Mouse (Mus musculus) forebrain, postnatal 0 days (tissue): ENCODE results near the gene Sncg. TPM values are rescaled to one million over a fixed set of nuclear protein-coding genes. Genes with fewer than 3 reads are reported as not detected.

Experiments
- ATAC-seq: fragments of 200-750 bp; cut with Nextera tagmentation; 2 replicates; pipeline ENCODE4 v1.8.0; 2017; ENCODE audit warnings: mild to moderate bottlenecking, moderate library complexity
- DNase-seq: peaks from one replicate; pipeline ENCODE4 v3.0.0-alpha.2; 2015
- H3K27ac ChIP-seq: fragments of 300-500 bp; sonication (generic); 2 replicates; pipeline ENCODE4 v1.5.1; 2014; ENCODE audit warnings: low read depth, mild to moderate bottlenecking, antibody characterized with exemption, low read length, moderate library complexity, mixed read lengths
- H3K27me3 ChIP-seq: fragments of 300-500 bp; sonication (generic); 2 replicates; pipeline ENCODE4 v1.6.1; 2014; ENCODE audit warnings: mild to moderate bottlenecking, low read length, mixed read lengths; ENCODE audit not compliant: insufficient read depth
- H3K36me3 ChIP-seq: fragments of 300-500 bp; sonication (generic); 2 replicates; pipeline ENCODE4 v1.6.1; 2014; ENCODE audit warnings: mild to moderate bottlenecking, moderate library complexity; ENCODE audit not compliant: insufficient read depth
- H3K4me1 ChIP-seq: fragments of 300-500 bp; sonication (generic); 2 replicates; pipeline ENCODE4 v1.6.1; 2014; ENCODE audit warnings: antibody characterized with exemption; ENCODE audit not compliant: insufficient read depth
- H3K4me2 ChIP-seq: fragments of 300-500 bp; sonication (generic); 2 replicates; pipeline ENCODE4 v1.6.1; 2014; ENCODE audit warnings: low read depth, mild to moderate bottlenecking, moderate library complexity
- H3K4me3 ChIP-seq: fragments of 300-500 bp; sonication (generic); 2 replicates; pipeline ENCODE4 v1.5.1; 2014; ENCODE audit warnings: low read depth, low read length, mixed read lengths
- H3K9ac ChIP-seq: fragments of 300-500 bp; sonication (generic); 2 replicates; pipeline ENCODE4 v1.6.1; 2014; ENCODE audit warnings: mild to moderate bottlenecking
- H3K9me3 ChIP-seq: fragments of 300-500 bp; sonication (generic); 2 replicates; pipeline ENCODE4 v1.6.1; 2016; ENCODE audit warnings: low read length
- CTCF ChIP-seq: sonication (generic); IDR thresholded peaks from 2 replicates; pipeline ENCODE4 v1.5.1; 2016; ENCODE audit warnings: antibody characterized with exemption, control low read depth, low read depth
- whole genome bisulfite sequencing: fragments of 180-500 bp; shearing (Covaris S2); extraction: QIAGEN DNeasy Blood & Tissue Kit; methylation state at CpG from one replicate; pipeline ENCODE4 v1.1.7; 2014; 5-methylcytosine and 5-hydroxymethylcytosine counted together
- polyA plus RNA-seq: library from polyadenylated mRNA; unstranded; fragments of >200 nt; fragmentation: Nextera tagmentation; extraction: Ambion mirVana; gene quantifications from 2 replicates; pipeline ENCODE4 v1.2.1, GENCODE M21; 2015
- total RNA-seq: library from RNA; depleted of rRNA; stranded (reverse); fragments of >200 nt; gene quantifications from 2 replicates; pipeline ENCODE4 v1.2.3, GENCODE M21; 2014

Sncg gene
- total and polyA plus RNA-seq, 2 experiments from 2014 or later, result 2.1 to 3.9 TPM

DNA sequence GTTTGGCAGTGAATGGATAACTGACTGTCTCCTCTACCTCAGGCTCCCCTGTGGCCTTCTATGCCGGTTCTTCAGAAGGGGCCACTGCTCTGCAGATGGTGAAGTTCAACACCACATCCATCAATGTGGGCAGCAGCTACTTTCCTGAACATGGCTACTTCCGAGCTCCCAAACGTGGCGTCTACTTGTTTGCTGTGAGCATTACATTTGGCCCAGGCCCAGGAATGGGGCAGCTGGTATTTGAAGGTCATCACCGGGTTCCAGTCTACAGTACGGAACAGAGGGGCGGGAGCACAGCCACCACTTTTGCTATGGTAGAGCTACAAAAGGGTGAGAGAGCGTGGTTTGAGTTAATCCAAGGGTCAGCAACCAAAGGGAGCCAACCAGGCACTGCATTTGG lies 28.3 kb upstream of the Sncg start:
- no peaks in the 10 kb centered on the region for H3K27me3 ChIP-seq
- peaks cover 15% of the 10 kb centered on the region; the same call in 1 of the 2 replicates for H3K36me3 ChIP-seq
- H3K4me2 ChIP-seq, result no peak overlapping the region
- H3K27ac ChIP-seq, result no peak overlapping the region
- 85% methylated on average over 8 of the region's 8 CpGs for WGBS
- no peaks in the 10 kb centered on the region for H3K9me3 ChIP-seq
- DNase-seq (no peak), ATAC-seq (no peak)
- H3K4me3 ChIP-seq, result no peak overlapping the region
- no peak for TF ChIP-seq CTCF
- no peak overlapping the region for H3K9ac ChIP-seq
- no peaks in the 10 kb centered on the region for H3K4me1 ChIP-seq

DNA sequence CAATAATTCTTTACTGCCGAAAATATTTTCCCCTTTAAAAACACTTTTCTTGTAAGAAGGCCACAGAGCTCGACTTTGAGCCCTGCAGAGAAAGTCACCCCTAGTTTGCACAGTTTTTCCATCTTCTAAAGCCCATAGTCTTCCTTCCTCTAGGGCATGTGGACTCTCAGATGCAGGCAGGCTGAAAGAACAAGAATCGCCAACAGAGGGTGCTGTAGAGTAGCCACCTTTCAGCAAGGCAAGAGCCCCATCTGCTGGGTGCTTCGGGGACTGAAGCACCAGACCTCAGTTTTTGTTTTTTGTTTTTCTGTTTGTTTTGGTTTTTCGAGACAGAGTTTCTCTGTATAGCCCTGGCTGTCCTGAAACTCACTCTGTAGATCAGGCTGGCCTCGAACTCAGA lies 26.5 kb upstream of the Sncg start:
- no peaks in the 10 kb centered on the region for H3K9me3 ChIP-seq
- no peaks in the 10 kb centered on the region for H3K27me3 ChIP-seq
- H3K4me2 ChIP-seq, result no peak overlapping the region
- WGBS, result 54% methylated on average over 6 of the region's 6 CpGs
- TF ChIP-seq CTCF, result peak; percentile 87
- no peaks in the 10 kb centered on the region for H3K4me1 ChIP-seq
- peaks cover 10% of the 10 kb centered on the region; the same call in 1 of the 2 replicates for H3K36me3 ChIP-seq
- peak; percentile 69 for DNase-seq
- no peak overlapping the region for H3K27ac ChIP-seq
- no peak overlapping the region for H3K9ac ChIP-seq
- H3K4me3 ChIP-seq, result no peak overlapping the region
- ATAC-seq, result no peak

GRCm38 (mm10) chr14:34400021-34400420 lies 25.4 kb upstream of the Sncg start:
- no peak for ATAC-seq
- no peaks in the 10 kb centered on the region for H3K9me3 ChIP-seq
- DNase-seq, result no peak
- H3K4me1 ChIP-seq, result no peaks in the 10 kb centered on the region
- H3K4me2 ChIP-seq, result no peak overlapping the region
- H3K4me3 ChIP-seq, result no peak overlapping the region
- peaks cover 8% of the 10 kb centered on the region; the same call in 1 of the 2 replicates for H3K36me3 ChIP-seq
- no peak overlapping the region for H3K9ac ChIP-seq
- WGBS, result 94% methylated on average over 3 of the region's 3 CpGs
- H3K27ac ChIP-seq, result no peak overlapping the region
- TF ChIP-seq CTCF, result no peak
- no peaks in the 10 kb centered on the region for H3K27me3 ChIP-seq

- Histone ChIP-seq H3K9ac (no peak overlapping the region), H3K27me3 (no peaks in the 10 kb centered on the region), H3K27ac (no peak overlapping the region), H3K36me3 (peaks cover 8% of the 10 kb centered on the region; the same call in 1 of the 2 replicates), H3K4me1 (no peaks in the 10 kb centered on the region), H3K4me2 (no peak overlapping the region), H3K9me3 (no peaks in the 10 kb centered on the region), H3K4me3 (no peak overlapping the region)
- WGBS, result 91% methylated on average over 6 of the region's 6 CpGs
- ATAC-seq (no peak), DNase-seq (no peak)
- TF ChIP-seq CTCF, result no peak
These were observed 24.7 kb upstream of the Sncg start for GRCm38 (mm10) chr14:34399301-34399700.

- 93% methylated on average over 21 of the region's 21 CpGs for WGBS
- Histone ChIP-seq H3K4me1 (no peaks in the 10 kb centered on the region), H3K27ac (no peak overlapping the region), H3K4me2 (no peak overlapping the region), H3K9me3 (no peaks in the 10 kb centered on the region), H3K36me3 (peaks cover 8% of the 10 kb centered on the region; the same call in 1 of the 2 replicates), H3K27me3 (no peaks in the 10 kb centered on the region), H3K4me3 (no peak overlapping the region), H3K9ac (no peak overlapping the region)
- DNase-seq, result no peak
- no peak for TF ChIP-seq CTCF
- ATAC-seq, result no peak
These were observed 24.3 kb upstream of the Sncg start for GRCm38 (mm10) chr14:34398901-34399300.

- H3K9ac ChIP-seq, result no peak overlapping the region
- no peak overlapping the region for H3K27ac ChIP-seq
- no peaks in the 10 kb centered on the region for H3K4me1 ChIP-seq
- DNase-seq, result no peak
- no peak for ATAC-seq
- H3K9me3 ChIP-seq, result no peaks in the 10 kb centered on the region
- H3K4me3 ChIP-seq, result no peak overlapping the region
- no peak overlapping the region for H3K4me2 ChIP-seq
- H3K27me3 ChIP-seq, result no peaks in the 10 kb centered on the region
- WGBS, result 86% methylated on average over 5 of the region's 5 CpGs
- no peak for TF ChIP-seq CTCF
- peaks cover 2% of the 10 kb centered on the region; the same call in 1 of the 2 replicates for H3K36me3 ChIP-seq
These were observed 23.3 kb upstream of the Sncg start for GRCm38 (mm10) chr14:34397871-34398270.

- peak; percentile 63 for ATAC-seq
- H3K36me3 ChIP-seq, result no peaks in the 10 kb centered on the region
These were observed 18.7 kb upstream of the Sncg start for GRCm38 (mm10) chr14:34393295-34393694.

More at GRCm38 (mm10) chr14:34393295-34393694, 18.7 kb upstream of the Sncg start:
- Histone ChIP-seq H3K4me1 (no peaks in the 10 kb centered on the region), H3K9me3 (no peaks in the 10 kb centered on the region), H3K4me2 (no peak overlapping the region), H3K27me3 (no peaks in the 10 kb centered on the region), H3K9ac (no peak overlapping the region), H3K4me3 (no peak overlapping the region), H3K27ac (0 out of 2 replicates have a peak overlapping the region, but pooled peaks have one; percentile 2)
- DNase-seq, result peak; percentile 41
- no peak for TF ChIP-seq CTCF
- 37% methylated on average over 4 of the region's 4 CpGs for WGBS
